Mouse (Mus musculus): ENCODE measurements at regions not wholly inside any gene's neighbourhood (a gene's known extent, or its start where the extent isn't known, plus 50 kb on each side); places are given as distances from the start of the nearest gene placed in this dataset.
A peak's percentile ranks its signal among the peaks of the same experiment; 100 is the strongest.

DNA sequence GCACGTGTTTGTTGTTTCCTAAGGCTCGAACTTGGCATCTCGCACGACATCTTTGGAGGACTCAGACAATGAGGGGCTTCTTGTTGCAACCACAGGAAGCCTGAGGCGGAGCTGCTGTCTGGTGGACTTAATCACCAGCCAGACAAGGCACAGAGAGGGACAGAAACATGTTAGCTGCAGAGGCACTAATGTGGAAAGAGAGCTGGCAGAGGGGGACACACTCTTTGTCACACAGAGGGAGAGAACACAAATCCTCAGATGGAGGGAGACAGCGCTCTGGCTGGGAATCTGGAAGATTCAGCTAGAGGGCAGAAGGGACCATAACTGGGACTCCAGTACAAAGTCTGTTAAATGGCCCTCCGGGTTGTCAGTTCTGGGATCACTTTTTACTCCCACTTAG is 114.9 kb downstream of the Ppp4r2 start:
- Histone ChIP-seq H3K27ac (no peak overlapping the region), H3K9me3 (no peaks in the 10 kb centered on the region), H3K36me3 (replicated peaks) (no peaks in the 10 kb centered on the region), H3K27me3 (ENCODE audit: poor library complexity, severe bottlenecking) (no peaks in the 10 kb centered on the region), H3K4me1 (peaks cover 14% of the 10 kb centered on the region), H3K4me3 (no peak overlapping the region)
- 62% methylated on average over 7 of the region's 7 CpGs for WGBS
- no peak for DNase-seq (ENCODE audit: extremely low spot score, low spot score)

DNA sequence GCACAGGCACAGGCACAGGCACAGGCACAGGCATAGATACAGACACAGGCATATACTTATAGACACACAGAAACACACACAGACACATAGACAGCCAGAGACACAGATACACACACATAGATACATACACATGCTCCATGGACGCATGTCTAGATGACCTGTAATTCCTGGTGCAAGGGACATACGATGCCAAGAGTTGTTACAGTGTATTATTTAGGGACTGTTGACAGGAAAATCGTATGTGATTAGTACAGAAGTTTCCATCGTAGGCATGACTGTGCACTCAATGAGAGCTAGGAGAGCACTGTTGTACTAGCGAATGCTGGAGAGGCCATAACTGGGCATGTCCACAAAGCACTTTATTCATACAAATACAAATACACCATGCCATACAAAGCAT is 118.2 kb downstream of the Ppp4r2 start:
- WGBS, result 94% methylated on average over 5 of the region's 5 CpGs
- peaks cover 14% of the 10 kb centered on the region for H3K4me1 ChIP-seq
- DNase-seq (ENCODE audit: extremely low spot score, low spot score), result no peak

DNA sequence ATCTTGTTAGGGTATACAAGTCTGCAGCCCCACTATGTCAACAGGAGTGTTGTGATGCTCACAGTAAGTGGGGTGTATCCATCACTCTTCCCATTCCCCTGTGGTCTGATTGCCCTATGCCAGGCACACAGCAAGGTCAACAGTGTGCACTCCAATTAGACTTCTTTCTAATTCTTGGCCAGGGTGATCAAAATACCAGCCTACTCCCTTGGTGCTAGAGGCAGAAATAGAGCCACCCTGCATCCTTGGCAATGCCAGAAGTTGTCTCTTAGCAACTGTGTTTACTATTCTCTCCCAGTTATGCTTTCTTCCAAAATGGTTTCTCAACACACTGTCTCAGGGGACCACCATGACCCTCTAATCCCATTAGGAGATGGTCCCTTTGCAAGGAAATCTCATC is 119.0 kb downstream of the Ppp4r2 start:
- H3K27ac ChIP-seq, result no peak overlapping the region
- no peaks in the 10 kb centered on the region for H3K27me3 ChIP-seq (ENCODE audit: poor library complexity, severe bottlenecking)
- DNase-seq (ENCODE audit: extremely low spot score, low spot score), result no peak
- H3K9me3 ChIP-seq, result no peaks in the 10 kb centered on the region
- no peak overlapping the region for H3K4me3 ChIP-seq
- H3K4me1 ChIP-seq, result peaks cover 10% of the 10 kb centered on the region
- H3K36me3 ChIP-seq (replicated peaks), result no peaks in the 10 kb centered on the region

More for the DNA sequence above, 118.2 kb downstream of the Ppp4r2 start:
- Histone ChIP-seq H3K9me3 (no peaks in the 10 kb centered on the region), H3K36me3 (replicated peaks) (no peaks in the 10 kb centered on the region), H3K4me3 (no peak overlapping the region), H3K27me3 (ENCODE audit: poor library complexity, severe bottlenecking) (no peaks in the 10 kb centered on the region), H3K27ac (no peak overlapping the region)

DNA sequence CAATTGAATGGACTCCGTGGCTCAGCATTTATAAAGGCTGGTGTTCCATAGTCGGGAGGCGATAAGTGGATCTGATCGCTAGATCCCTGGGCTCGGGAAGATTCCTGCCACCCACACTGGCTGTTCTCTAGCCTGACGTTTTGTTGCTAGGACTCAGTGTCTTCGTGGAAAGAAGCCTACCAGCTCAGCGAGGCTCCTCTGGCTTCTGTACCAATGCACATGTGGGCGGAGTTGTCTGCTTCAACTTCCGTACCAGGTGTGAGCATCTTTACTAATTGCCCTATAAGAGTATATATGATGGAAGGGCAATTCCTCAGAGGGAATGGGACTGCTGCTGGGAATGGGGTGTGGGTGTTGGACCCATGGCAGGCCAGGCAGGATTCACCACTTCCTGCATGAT is 121.1 kb downstream of the Ppp4r2 start:
- Histone ChIP-seq H3K4me1 (no peaks in the 10 kb centered on the region), H3K9me3 (no peaks in the 10 kb centered on the region), H3K27ac (no peak overlapping the region), H3K4me3 (no peak overlapping the region), H3K27me3 (ENCODE audit: poor library complexity, severe bottlenecking) (no peaks in the 10 kb centered on the region), H3K36me3 (replicated peaks) (no peaks in the 10 kb centered on the region)
- DNase-seq (ENCODE audit: extremely low spot score, low spot score), result no peak
- 85% methylated on average over 10 of the region's 10 CpGs for WGBS

DNA sequence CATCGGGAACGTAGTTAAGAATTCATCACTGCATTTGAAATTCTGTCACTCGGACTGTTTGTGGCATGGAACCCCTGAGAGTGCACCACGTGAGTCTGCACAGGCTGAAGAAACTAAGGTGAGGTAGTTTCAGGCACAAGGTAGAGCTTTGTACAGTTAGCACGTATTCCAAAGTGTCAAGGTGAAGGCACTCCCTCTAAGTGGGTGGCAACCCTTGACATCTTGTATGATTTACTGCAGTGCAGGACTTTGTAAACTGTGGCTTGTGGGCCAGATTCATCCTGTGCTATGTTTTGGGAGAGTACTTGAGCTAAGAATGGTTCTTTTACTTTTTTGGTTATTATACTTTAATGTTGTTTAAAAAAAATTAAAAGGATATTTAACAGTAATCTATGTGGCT is 133.1 kb downstream of the Ppp4r2 start:
- H3K36me3 ChIP-seq (replicated peaks), result no peaks in the 10 kb centered on the region
- 85% methylated on average over 5 of the region's 5 CpGs for WGBS
- no peak overlapping the region for H3K4me3 ChIP-seq
- no peaks in the 10 kb centered on the region for H3K9me3 ChIP-seq
- no peak for DNase-seq (ENCODE audit: extremely low spot score, low spot score)
- no peaks in the 10 kb centered on the region for H3K27me3 ChIP-seq (ENCODE audit: poor library complexity, severe bottlenecking)
- H3K4me1 ChIP-seq, result 0 out of 2 replicates have a peak, but pooled peaks cover 10% of the 10 kb centered on the region
- H3K27ac ChIP-seq, result no peak overlapping the region

DNA sequence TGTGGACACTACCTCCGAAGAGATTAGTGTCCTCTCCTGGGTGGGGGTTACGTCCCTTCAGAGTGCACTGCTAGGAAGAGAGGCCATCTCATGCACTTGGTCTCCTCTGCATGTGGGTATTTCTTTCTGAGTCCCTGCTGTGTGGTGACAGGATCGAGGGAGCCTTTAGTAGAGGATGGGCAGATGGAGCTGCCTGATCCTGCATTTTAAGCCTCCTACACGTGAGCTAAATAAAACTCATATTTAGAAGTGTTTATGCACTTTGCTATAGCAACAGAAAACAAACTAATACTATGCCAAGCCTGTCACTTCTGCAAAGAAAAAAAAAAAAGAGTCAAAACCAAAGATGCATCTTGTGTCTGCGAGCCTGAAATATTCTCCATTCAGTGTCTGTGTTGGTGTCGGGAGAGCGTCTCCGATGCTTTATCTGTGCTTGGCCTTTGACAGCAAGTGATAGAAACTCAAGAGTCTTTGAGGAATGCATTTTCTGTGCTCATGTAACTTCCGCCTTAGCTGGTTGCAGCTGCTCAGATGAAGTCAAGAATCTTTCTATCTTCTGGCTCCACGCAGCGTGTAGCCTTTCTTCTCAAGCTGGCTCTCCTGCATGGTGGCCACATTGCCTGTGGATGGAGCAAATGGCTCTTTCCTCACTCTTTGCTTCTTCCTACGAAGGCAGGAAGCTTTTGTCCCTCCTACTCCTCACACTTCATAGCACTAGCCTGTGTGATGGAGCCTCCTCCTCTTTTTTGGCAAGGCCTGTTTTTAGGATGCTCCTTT is 134.8 kb downstream of the Ppp4r2 start:
- H3K27ac ChIP-seq, result no peak overlapping the region
- no peak for DNase-seq (ENCODE audit: extremely low spot score, low spot score)
- peaks cover 17% of the 10 kb centered on the region; the same call in 1 of the 2 replicates for H3K4me1 ChIP-seq
- 88% methylated on average over 12 of the region's 12 CpGs for WGBS
- H3K27me3 ChIP-seq (ENCODE audit: poor library complexity, severe bottlenecking), result no peaks in the 10 kb centered on the region
- no peaks in the 10 kb centered on the region for H3K36me3 ChIP-seq (replicated peaks)
- no peak overlapping the region for H3K4me3 ChIP-seq
- H3K9me3 ChIP-seq, result no peaks in the 10 kb centered on the region

DNA sequence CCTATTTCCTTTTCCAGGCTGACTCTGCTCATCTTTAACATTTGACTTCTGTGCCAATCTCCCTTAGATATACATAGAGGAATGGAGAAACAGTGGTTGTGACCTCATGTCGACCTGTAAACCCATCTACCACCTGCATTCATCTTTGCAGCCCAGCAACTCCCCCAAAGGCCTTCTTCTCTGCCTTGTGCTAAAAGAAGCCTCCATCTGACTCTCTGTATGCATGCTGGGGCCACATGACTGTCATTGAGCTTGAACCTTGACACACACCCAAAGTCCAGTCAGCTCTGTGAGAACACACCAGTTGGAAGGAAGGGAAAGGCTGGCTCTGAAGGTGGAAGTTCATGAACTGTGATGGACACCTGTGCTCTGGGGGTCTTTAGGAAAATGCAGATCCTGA is 135.5 kb downstream of the Ppp4r2 start:
- DNase-seq (ENCODE audit: extremely low spot score, low spot score), result no peak
- WGBS, result 85% methylated on average over 1 of the region's 1 CpGs
- no peaks in the 10 kb centered on the region for H3K27me3 ChIP-seq (ENCODE audit: poor library complexity, severe bottlenecking)

DNA sequence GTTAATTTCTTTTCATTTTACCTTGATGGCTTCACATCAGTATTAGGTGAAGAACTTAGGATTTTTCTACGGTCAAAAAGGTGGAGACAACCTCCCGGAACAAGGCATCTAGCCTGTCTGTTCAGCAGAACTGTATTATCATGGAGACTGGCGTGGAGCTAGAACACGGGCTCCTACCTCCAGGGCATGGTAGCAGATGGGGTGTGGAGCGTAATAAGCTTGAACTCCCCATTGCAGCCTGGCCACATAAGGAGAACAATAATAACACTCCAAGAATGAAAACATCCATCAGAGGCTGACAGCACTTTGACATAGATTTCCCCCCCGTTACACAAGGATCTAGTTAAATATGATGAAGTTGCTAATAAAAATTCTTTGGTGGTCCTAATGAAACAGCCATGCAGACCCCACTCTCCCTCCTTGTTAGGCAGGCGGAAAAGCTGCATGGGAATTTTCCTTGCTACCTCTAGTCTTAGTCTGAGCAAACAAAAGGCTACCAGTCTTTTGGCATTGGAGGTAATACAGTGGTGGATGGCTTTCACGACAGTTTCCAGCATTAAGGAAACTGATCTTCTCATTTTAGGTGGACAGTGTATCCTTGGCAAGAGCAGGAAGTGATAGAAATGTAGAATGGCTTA is 137.5 kb downstream of the Ppp4r2 start:
- peaks cover 20% of the 10 kb centered on the region for H3K4me1 ChIP-seq
- H3K9me3 ChIP-seq, result no peaks in the 10 kb centered on the region
- H3K27me3 ChIP-seq (ENCODE audit: poor library complexity, severe bottlenecking), result no peaks in the 10 kb centered on the region
- 75% methylated on average over 8 of the region's 8 CpGs for WGBS
- no peak overlapping the region for H3K27ac ChIP-seq
- no peak for DNase-seq (ENCODE audit: extremely low spot score, low spot score)
- H3K36me3 ChIP-seq (replicated peaks), result no peaks in the 10 kb centered on the region
- H3K4me3 ChIP-seq, result no peak overlapping the region

More for the DNA sequence above, 135.5 kb downstream of the Ppp4r2 start:
- no peak overlapping the region for H3K27ac ChIP-seq
- H3K9me3 ChIP-seq, result no peaks in the 10 kb centered on the region
- H3K36me3 ChIP-seq (replicated peaks), result no peaks in the 10 kb centered on the region
- peaks cover 17% of the 10 kb centered on the region; the same call in 1 of the 2 replicates for H3K4me1 ChIP-seq
- H3K4me3 ChIP-seq, result no peak overlapping the region

DNA sequence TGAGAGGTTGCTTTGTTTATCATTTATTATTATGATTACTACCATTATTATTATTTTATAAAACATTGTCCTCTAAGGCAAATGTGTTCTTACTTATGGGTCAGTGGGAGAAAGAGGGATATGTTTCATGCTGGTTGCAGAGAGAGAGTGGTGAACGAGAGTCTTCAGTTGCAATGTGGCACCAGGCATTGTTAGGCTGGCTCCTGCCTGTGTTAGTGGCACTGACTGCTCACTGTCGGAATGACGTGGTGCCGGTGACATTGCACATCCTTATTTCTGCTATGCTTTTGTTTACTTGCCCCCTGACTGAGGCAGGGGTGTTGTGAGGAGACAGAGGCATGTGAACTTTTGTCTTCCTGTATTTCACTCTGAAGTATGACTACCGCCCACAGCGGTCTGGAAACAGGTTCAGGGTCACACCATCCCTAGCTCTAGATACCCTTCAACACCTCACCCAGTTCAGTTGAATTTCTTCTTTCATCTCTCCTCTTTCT is 138.1 kb downstream of the Ppp4r2 start:
- DNase-seq (ENCODE audit: extremely low spot score, low spot score), result no peak
- H3K9me3 ChIP-seq, result no peaks in the 10 kb centered on the region
- H3K27ac ChIP-seq, result no peak overlapping the region
- no peaks in the 10 kb centered on the region for H3K27me3 ChIP-seq (ENCODE audit: poor library complexity, severe bottlenecking)
- H3K4me1 ChIP-seq, result peaks cover 25% of the 10 kb centered on the region
- H3K4me3 ChIP-seq, result no peak overlapping the region
- WGBS, result 82% methylated on average over 6 of the region's 6 CpGs
- H3K36me3 ChIP-seq (replicated peaks), result no peaks in the 10 kb centered on the region

DNA sequence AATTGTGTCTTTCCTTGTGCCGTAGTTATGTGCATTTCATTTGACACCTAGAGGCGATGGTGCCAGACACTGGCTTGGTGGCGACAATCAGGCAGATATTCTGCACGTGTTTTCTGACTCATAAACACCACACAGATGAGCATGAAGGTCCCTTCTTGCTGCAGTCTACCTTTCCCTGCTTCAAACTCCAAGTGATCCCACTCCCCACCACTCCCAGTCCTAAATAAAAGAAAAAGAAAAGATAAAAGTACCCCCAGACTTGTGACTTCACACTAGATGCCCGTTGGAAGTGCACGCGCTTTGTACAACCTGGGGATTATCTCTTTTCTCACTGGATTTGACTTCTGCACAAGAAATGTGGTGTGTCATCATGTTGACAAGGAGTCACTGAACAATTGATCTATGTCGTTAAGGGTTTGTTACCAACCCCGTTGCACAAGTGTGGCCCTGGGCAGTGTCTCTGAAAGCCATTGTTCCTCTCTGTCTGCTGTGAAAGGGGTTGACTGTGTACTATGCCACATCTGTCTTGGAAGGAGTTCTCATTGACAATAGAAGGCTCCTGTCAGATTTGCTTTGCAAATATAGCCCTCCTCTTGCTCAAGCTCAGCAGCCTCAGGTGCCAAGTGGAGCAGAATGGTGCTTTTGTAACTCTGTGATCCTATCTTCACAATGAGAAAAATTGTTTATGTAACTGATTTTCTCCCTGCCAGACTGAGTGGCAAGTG is 140.1 kb downstream of the Ppp4r2 start:
- 75% methylated on average over 9 of the region's 9 CpGs for WGBS
- H3K27ac ChIP-seq, result no peak overlapping the region
- DNase-seq (ENCODE audit: extremely low spot score, low spot score), result no peak

DNA sequence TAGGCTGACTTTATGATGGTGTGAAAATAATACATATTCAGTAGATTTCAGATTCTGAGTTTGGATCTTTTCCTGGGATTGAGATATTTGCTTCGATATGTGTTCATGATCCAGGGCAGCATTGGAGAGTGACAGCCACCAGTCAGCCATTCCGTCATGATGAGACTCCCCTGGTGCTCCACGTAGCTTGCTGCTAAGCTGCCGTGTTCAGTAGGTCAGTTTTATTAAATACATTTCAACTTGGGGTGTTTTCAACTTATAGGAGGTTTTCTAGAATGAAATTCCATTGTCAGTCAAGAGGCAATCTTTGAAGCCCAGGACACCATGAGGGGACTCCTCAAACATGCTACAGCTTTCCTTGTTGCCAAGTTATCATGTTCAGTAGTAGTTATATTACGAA is 141.3 kb downstream of the Ppp4r2 start:
- Histone ChIP-seq H3K9me3 (no peaks in the 10 kb centered on the region), H3K36me3 (replicated peaks) (no peaks in the 10 kb centered on the region), H3K4me3 (no peak overlapping the region), H3K27ac (no peak overlapping the region), H3K27me3 (ENCODE audit: poor library complexity, severe bottlenecking) (no peaks in the 10 kb centered on the region), H3K4me1 (peaks cover 53% of the 10 kb centered on the region)
- WGBS, result 92% methylated on average over 5 of the region's 5 CpGs
- no peak for DNase-seq (ENCODE audit: extremely low spot score, low spot score)

More for the DNA sequence above, 140.1 kb downstream of the Ppp4r2 start:
- Histone ChIP-seq H3K36me3 (replicated peaks) (no peaks in the 10 kb centered on the region), H3K4me1 (peaks cover 42% of the 10 kb centered on the region), H3K9me3 (no peaks in the 10 kb centered on the region), H3K4me3 (no peak overlapping the region), H3K27me3 (ENCODE audit: poor library complexity, severe bottlenecking) (no peaks in the 10 kb centered on the region)

DNA sequence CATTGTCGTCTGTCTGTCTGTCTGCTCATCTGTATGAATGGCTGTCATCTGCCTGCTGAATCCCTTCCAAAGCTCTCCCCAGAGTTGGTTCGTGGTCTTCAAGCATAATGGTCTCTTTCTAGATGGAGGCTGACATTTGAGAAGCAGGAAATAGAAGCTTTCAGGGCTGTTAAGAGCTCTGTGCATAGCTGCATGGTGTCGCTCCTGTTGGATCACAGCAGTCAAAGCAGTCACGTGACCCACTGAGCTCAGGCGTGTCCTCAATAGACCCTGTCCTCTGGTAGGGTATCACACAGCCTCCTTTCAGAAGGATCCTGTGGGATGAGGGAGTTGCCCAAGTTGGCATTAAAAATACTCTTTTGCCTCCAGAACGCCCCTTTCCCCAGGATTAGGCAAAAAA is 142.4 kb downstream of the Ppp4r2 start:
- Histone ChIP-seq H3K27me3 (ENCODE audit: poor library complexity, severe bottlenecking) (no peaks in the 10 kb centered on the region), H3K27ac (0 out of 2 replicates have a peak overlapping the region, but pooled peaks have one; percentile 44), H3K9me3 (no peaks in the 10 kb centered on the region), H3K4me1 (peaks cover 50% of the 10 kb centered on the region), H3K4me3 (no peak overlapping the region), H3K36me3 (replicated peaks) (no peaks in the 10 kb centered on the region)
- 49% methylated on average over 6 of the region's 6 CpGs for WGBS
- peak; percentile 21 for DNase-seq (ENCODE audit: extremely low spot score, low spot score)
